Mouse (Mus musculus) forebrain, embryonic 12.5 days (tissue): ENCODE results near the gene Dusp15. TPM values are rescaled to one million over a fixed set of nuclear protein-coding genes. Genes with fewer than 3 reads are reported as not detected.

Source experiments
- ATAC-seq: fragments of 200-750 bp; cut with Nextera tagmentation; 2 replicates; pipeline ENCODE4 v1.8.0; 2017; ENCODE audit warnings: moderate TSS enrichment; ENCODE audit not compliant: low FRiP score
- H3K27ac ChIP-seq: fragments of 300-500 bp; sonication (generic); 2 replicates; pipeline ENCODE4 v1.5.1; 2016; ENCODE audit warnings: mild to moderate bottlenecking
- H3K27me3 ChIP-seq: fragments of 300-500 bp; sonication (generic); 2 replicates; pipeline ENCODE4 v1.6.1; 2016; ENCODE audit warnings: mild to moderate bottlenecking
- H3K36me3 ChIP-seq: fragments of 300-500 bp; sonication (generic); replicated peaks from 2 replicates; pipeline ENCODE4 v1.6.1; 2016; ENCODE audit warnings: mild to moderate bottlenecking
- H3K4me1 ChIP-seq: fragments of 300-500 bp; sonication (generic); 2 replicates; pipeline ENCODE4 v1.6.1; 2016
- H3K4me2 ChIP-seq: fragments of 300-500 bp; sonication (generic); 2 replicates; pipeline ENCODE4 v1.6.1; 2016; ENCODE audit warnings: mild to moderate bottlenecking, moderate library complexity
- H3K4me3 ChIP-seq: fragments of 300-500 bp; sonication (generic); replicated peaks from 2 replicates; pipeline ENCODE4 v1.5.1; 2016; ENCODE audit warnings: mild to moderate bottlenecking
- H3K9ac ChIP-seq: fragments of 300-500 bp; sonication (generic); 2 replicates; pipeline ENCODE4 v1.6.1; 2016; ENCODE audit warnings: mild to moderate bottlenecking
- H3K9me3 ChIP-seq: fragments of 300-500 bp; sonication (generic); 2 replicates; pipeline ENCODE4 v1.6.1; 2016
- WGBS: fragments of 180-500 bp; shearing (Covaris S2); methylation state at CpG from one replicate; pipeline ENCODE4 v1.1.7; 2016; 5-methylcytosine and 5-hydroxymethylcytosine counted together
- polyA plus RNA-seq: library from polyadenylated mRNA; unstranded; fragments of >200 nt; fragmentation: Nextera tagmentation; extraction: Ambion mirVana; gene quantifications from 2 replicates; pipeline ENCODE4 v1.2.1, GENCODE M21; 2016

Dusp15 gene
- polyA plus RNA-seq, 1 experiment from 2014 or later = 0.91 TPM

DNA sequence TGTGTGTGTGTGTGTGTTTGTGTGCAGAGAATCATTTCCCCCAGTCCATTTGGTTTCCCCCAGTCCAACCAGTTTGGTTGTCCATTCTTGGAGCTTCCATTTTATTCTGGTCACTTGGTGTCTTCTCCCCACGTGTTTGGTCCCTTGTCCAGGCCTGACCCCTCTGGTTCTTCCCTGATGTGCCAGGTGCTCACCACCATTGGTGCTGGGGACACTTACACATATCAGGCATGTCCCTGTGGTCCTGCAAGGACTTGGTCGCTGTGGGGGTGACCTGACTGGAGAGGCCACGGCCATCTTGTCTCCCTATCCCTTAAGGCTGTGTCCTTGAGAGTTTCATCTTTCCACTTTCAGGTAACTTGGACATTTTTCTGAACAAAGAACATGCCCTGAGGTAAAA lies 54.6 kb downstream of the Dusp15 start:
- H3K9ac ChIP-seq = no peak overlapping the region
- no peak overlapping the region for H3K4me3 ChIP-seq
- no peaks in the 10 kb centered on the region for H3K9me3 ChIP-seq
- H3K36me3 ChIP-seq = peaks cover 43% of the 10 kb centered on the region
- no peaks in the 10 kb centered on the region for H3K27me3 ChIP-seq
- H3K4me1 ChIP-seq = peaks cover 2% of the 10 kb centered on the region; the same call in 1 of the 2 replicates
- WGBS = 85% methylated on average over 3 of the region's 3 CpGs
- no peak overlapping the region for H3K4me2 ChIP-seq
- H3K27ac ChIP-seq = no peak overlapping the region
- no peak for ATAC-seq

DNA sequence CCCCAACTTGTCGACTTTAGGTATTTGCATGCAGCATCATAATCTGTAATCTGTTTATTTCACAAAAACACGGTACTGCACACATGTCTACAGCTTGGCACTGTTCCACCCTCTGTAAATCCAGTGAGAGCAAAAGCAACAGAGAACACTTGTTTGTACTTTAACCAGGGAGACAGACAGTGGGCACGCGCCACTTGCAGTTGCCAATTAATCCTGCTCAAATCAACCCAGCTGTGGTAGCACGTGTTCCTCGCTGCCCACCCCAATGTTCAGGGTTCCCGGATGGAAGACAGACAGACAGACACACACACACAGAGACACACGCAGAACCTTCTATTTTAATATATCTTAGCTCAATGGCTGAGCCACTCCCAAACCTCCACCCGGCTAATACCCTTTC lies 55.7 kb downstream of the Dusp15 start:
- no peaks in the 10 kb centered on the region for H3K9me3 ChIP-seq
- H3K27me3 ChIP-seq = no peaks in the 10 kb centered on the region
- H3K4me1 ChIP-seq = no peaks in the 10 kb centered on the region
- no peak overlapping the region for H3K4me2 ChIP-seq
- no peak for ATAC-seq
- no peak overlapping the region for H3K9ac ChIP-seq
- H3K4me3 ChIP-seq = no peak overlapping the region
- H3K27ac ChIP-seq = no peak overlapping the region
- H3K36me3 ChIP-seq = peaks cover 53% of the 10 kb centered on the region
- WGBS = 95% methylated on average over 9 of the region's 9 CpGs

Other genes with a start within 250 kb of the Dusp15 start
- gene Id1, start 215.4 kb downstream of the Dusp15 start, polyA plus RNA-seq = 37.9 and 48.5 TPM in 2 replicates
- 3.1 and 3.6 TPM in 2 replicates for gene Cox4i2, start 197.5 kb downstream of the Dusp15 start, polyA plus RNA-seq
- 159 and 164 TPM in 2 replicates for gene Bcl2l1, start 120.0 kb downstream of the Dusp15 start, polyA plus RNA-seq
- 133 and 156 TPM in 2 replicates for gene Tpx2, start 103.7 kb downstream of the Dusp15 start, polyA plus RNA-seq
- gene Mylk2, start 40.3 kb downstream of the Dusp15 start, polyA plus RNA-seq = not detected in 2 replicates
- gene Foxs1, start 18.5 kb downstream of the Dusp15 start, polyA plus RNA-seq = 1.6 and 1.8 TPM in 2 replicates
- gene Ttll9, start 10.8 kb upstream of the Dusp15 start, polyA plus RNA-seq = 1.2 TPM in 2 replicates
- 109 and 119 TPM in 2 replicates for gene Pdrg1, start 63.7 kb upstream of the Dusp15 start, polyA plus RNA-seq
- gene Xkr7, start 80.2 kb upstream of the Dusp15 start, polyA plus RNA-seq = 0.95 and 1.2 TPM in 2 replicates
- 1.4 and 1.7 TPM in 2 replicates for gene Ccm2l, start 114.3 kb upstream of the Dusp15 start, polyA plus RNA-seq
- gene Hck, start 156.8 kb upstream of the Dusp15 start, polyA plus RNA-seq = 1.3 and 1.5 TPM in 2 replicates
- gene Tm9sf4, start 209.6 kb upstream of the Dusp15 start, polyA plus RNA-seq = 72.0 and 80.2 TPM in 2 replicates